Mouse (Mus musculus) monocyte, adult 2 months (primary cell): ENCODE results near the gene Pik3r6.

ENCODE experiments used
- DNase-seq, 2 experiments: peaks; one replicate each; pipeline ENCODE4 v3.0.0; 2022; ENCODE audit warnings: low spot score in 2 of 2, low read depth in 1 of 2

Gene Pik3r6

GRCm38 (mm10) chr11:68531941-68532535 is 29.2 kb downstream of the Pik3r6 start:
- no peak for DNase-seq

DNA sequence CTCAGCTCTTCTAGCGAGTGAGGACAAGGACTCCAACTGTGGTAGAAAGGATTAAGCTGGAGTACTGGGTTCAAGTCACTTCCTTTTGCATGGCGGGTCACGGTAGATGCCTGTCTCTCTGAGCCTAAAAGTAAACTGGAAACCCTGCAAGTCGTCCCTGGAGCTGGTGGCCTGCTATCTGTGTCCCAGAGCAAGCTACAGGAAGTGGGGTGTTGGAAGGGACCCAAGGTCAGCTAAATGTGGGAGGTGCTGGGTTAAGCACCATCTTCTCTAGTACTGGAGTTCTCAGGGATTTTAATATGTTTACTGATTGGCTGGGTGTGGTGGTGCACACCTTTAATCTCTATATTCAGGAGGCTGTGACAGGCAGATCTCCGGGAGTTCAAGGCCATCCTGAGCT is 30.0 kb downstream of the Pik3r6 start:
- DNase-seq, result no peak

DNA sequence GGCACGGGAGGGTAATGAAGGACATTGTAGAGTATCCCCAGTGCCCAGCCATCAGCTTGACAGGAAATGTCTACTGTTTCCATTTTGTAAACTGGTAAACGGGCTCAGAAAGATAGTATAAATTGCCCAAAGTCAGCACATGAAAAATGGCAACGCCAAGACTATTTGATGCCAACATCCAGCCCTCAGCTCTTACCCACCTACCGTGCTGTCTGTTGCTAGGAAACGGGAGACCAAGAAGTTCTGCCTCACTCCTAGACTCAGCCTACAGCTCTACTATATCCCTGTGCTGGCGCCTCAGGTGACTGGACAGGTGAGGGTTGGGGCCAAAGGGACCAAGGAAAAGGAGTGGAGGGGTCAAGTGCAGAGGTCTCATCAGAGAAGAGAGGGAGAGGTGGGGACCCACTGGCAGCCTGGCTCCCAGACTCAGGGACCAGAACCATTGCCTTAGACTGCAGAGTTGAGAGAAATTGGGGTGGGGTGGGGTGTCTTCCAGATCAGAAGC is 31.2 kb downstream of the Pik3r6 start:
- DNase-seq, result no peak

DNA sequence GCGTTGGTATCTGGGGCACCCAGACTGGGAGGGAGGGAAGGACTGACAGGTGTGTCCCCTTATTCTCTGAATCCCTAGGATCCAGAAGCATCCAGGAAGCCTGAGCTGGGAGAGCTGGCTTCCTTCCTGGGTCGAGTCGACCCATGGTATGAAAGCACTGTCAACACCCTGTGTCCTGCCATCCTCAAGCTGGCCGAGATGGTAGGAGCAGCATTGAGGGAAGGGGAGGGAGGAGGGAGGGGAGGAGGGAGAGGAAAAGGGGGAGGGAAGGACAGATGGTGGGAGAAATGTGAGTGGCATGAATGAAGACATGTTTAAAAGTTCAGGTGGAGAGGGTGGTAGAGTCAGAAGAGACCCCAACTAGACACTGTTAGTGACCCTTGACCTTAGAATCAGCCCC is 33.2 kb downstream of the Pik3r6 start:
- DNase-seq, result no peak

DNA sequence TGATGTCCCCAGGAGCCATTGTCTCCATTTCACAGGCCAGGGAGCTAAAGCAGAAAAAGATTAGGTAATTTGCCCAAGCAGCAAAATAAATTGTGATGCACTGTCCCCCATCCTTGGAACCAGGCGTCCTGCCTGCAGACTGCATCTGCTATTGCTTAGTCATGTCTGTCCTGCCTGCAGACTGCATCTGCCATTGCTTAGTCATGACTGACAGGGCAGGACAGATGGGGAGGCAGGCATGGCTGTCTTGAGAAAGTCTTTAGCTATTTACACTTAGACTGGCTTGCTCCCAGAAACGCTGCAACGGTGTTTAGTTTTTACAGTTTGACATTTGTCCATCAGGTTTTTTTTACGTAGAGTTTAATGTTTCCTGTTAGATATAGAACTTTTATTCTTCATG is 33.6 kb downstream of the Pik3r6 start:
- no peak for DNase-seq

DNA sequence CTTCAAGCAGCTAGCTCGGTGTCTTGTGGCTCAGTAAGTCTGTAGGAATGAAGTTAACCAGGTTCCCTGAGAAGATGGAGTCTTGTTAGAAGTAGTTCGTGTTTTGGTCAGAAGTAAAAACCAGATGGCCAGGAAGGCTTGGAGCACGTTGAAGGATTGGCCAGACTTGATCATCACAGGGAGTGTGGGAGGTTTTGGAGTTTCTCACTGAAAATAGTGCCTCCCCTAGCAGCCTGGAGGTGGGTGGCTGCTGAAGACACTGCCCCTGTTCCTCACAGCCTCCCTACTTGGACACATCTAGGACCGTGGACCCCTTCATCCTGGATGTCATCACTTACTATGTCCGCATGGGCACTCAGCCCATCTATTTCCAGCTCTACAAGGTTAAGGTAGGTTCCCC is 36.8 kb downstream of the Pik3r6 start:
- DNase-seq, result no peak

GRCm38 (mm10) chr11:68544554-68544953 is 41.7 kb downstream of the Pik3r6 start:
- no peak for DNase-seq

DNA sequence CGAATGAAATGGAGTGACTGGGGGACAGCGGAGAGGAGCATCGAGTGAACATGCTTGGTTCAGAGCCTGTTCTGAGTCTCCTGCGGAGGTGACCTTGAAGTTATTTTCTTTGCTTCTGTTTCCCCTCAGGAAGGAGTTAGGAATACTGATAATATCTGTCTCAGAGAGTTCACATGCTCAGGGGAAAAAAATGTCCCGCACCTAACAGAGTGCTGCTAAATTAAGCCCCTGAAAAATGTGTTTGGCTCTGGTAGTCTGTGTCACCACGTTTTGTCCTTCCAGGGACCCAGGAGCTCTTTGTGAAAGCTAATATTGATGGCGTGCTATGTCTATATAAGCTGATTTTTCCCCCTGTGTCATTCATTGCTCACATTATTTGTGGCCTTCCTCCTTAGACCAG is 42.4 kb downstream of the Pik3r6 start:
- no peak for DNase-seq

DNA sequence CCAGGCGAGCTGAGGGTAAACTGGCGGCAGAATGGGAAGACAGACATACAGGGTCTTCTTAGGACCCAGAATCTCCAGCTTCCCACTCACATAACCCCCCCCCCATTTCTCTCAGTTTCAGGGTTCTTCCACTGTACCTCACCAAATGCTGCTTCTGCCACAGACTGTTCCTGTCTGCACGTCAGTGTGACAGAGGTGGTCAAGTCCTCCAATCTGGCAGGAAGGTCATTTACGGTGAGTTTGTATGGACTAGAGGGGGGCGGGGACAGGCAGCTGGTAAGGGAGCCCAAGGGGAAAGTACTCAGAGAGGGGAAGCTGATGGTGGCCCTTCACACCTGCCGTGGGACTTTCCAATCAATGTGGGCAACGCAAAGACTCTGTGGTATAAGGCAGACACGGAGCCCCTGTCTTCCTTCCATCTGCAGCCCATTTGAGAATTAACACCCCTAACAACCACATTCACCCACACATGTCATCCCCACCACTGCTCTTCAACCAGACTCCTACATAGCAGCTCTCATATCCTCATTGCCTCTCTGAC is 42.9 kb downstream of the Pik3r6 start:
- DNase-seq, result no peak

DNA sequence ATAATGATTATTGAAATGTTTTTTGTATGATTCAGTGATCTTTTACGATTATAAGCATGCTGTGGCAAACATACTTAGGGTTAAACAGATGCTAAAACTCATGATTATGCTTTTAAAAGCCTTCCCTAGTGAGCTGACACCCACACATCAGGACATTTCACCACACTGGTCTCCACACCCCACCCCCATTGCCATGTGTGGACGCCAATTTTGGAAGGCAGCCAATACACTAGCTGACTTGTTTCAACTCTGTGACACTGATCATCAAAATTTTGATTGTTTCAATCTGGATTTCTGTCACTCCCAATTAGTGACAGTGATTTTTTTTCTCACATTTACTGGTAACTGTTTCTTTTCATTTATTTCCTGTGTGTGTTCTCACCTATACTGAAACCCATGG is 44.7 kb downstream of the Pik3r6 start:
- no peak for DNase-seq

GRCm38 (mm10) chr11:68549597-68549996 is 46.8 kb downstream of the Pik3r6 start:
- no peak for DNase-seq

GRCm38 (mm10) chr11:68550358-68550757 is 47.5 kb downstream of the Pik3r6 start:
- no peak for DNase-seq

DNA sequence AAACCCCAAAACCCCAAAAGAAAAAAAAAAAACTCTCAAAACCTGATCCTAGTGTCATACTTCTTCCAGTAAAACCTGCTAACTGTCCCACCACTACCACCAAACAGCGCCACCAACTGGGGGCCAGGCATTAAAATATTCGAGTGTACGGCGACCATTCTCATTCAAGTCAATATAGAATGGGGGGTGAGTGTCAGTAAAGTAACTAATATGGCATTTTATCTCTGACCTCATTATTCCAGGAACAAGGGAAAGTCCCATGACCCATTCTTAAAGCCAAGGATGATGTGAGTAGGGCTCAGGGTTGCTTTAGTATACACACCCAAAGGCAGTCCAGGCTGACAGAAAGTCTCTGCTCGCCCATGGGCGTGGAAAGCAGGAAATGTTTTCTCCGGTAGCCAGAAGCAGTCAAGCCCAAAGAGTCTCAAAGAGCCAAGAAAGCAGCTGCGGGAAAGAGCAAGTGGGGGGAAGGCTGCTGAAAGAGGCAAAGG is 51.2 kb downstream of the Pik3r6 start:
- peak in 1 of 2 experiments; percentile 10 for DNase-seq

- DNase-seq, result no peak
These were observed 53.2 kb downstream of the Pik3r6 start, which contains the start of gene Mfsd6l for GRCm38 (mm10) chr11:68555918-68556584. Mfsd6l (plus strand) TSS chr11:68556186.

DNA sequence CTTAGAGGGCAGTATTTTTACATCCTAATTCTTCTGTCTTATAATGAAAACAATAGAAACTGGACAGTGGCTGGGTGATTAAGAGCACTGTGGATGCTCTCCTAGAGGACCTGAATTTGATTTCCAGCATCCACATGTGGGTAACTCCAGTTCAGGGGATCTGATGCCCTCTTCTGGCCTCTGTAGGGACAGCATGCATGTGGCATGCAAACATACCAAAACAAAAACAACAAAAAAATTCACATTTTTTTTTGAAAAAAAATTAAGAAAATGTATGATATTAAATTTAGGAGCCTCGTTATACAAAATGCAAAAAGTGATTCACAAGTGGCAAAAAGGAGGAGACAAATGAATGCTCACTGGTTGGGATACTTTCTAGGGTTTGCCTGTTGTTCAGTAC is 56.7 kb downstream of the Pik3r6 start:
- DNase-seq, result no peak

DNA sequence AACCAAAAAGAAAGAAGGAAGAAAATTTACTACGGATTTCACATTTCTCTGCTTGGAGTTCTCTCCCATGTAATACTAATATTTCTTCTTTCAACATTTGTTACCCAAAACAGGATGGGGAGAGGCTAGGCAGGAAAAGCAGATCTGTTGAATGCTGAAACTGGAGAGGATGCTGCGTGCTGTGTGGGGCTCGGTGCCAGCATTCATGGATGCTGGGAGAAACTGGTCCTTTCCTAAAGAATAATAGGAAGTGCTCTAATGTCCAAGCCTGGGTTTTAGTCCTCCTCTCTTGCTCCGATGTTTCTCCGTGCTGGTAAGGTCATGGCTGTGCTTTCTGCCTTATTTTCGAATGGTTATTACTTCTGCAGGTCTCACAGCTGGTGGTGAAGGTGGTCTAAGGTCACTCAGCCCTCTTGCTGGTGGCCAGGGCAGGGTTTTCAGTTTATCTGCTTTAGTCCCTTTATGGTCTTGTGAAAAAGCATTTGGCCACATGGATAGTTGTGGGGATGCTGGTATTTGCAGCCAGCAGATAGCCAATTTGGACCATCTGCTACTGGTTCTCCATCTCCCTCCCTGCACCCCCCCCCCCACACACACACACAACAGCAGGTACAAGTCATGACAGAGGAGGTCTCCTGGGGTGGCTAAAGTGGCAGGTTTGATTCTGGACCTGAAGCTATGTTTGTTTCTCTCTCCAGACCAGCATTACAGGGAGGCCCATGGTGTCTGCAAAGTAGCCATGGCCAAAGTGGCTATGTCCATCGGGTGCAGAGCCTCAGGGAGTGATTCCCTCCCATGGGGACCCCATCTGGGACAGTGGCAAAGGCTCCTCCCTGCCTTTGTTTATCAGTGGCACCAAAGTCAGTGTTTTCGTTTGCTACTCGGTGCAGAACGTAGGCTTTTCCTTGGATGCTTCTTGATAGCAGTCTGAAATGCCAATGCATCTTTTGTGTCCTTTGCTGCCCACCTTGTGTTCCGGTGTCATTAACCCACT is 59.4 kb downstream of the Pik3r6 start:
- DNase-seq, result no peak

DNA sequence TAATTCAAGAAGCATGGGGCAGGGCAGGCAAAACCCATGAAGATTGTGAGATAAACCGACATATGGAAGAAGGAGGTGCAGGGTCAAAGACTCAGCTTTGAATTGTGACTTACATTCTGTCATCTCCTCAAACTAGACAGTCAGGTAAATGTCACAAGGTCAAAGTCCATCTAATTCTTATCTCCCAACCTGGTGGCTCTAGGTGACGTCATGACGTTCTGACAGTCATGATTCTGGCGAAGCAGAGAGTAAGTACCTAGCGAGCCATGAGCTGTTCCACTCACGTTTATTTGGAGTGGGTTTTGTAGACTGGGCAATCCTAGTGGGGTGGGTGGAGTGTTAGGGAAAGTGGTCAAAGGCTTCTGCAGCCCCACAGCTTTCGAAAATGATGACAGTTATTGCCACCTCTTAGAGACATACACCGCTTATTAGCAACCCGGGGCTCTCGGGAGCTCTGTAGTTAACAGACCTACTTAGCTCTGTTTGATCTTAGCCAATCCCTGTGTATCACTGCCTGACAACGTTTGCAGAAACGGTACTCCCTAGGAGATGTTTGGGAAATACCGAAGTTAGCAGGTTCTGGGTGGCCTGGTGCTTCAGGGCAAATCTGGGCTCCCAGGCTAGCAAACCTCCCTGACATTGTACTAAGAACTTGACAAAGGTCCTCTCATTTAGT is 61.7 kb downstream of the Pik3r6 start:
- no peak for DNase-seq

DNA sequence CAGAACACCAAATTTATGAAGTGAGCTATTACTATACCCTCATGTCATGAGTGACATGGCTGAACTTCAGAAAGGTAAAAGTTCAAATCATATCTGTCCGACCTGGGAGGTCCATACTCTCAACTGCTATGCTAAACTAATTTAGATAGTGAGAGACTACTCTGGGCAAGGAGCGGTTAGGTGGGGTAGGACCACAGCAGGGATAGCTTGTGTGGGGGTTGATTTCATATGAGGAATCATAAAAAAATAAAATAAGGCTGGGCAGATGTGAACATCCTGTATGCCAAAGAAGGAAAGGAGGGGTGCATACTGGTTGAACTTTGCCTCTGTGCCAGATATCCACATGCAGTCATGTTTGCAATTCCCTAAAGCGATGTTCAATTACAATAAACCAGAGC is 62.2 kb downstream of the Pik3r6 start:
- DNase-seq, result no peak

GRCm38 (mm10) chr11:68566447-68567059 is 63.7 kb downstream of the Pik3r6 start:
- no peak for DNase-seq

- no peak for DNase-seq
These were observed 68.0 kb downstream of the Pik3r6 start for GRCm38 (mm10) chr11:68570861-68571260.
